Mouse (Mus musculus): ENCODE results near the gene Tsnaxip1. TPM values are rescaled to one million over a fixed set of nuclear protein-coding genes. Genes with fewer than 3 reads are reported as not detected.

Gene Tsnaxip1
- polyA plus RNA-seq, 1 experiment: 0.10 TPM

DNA sequence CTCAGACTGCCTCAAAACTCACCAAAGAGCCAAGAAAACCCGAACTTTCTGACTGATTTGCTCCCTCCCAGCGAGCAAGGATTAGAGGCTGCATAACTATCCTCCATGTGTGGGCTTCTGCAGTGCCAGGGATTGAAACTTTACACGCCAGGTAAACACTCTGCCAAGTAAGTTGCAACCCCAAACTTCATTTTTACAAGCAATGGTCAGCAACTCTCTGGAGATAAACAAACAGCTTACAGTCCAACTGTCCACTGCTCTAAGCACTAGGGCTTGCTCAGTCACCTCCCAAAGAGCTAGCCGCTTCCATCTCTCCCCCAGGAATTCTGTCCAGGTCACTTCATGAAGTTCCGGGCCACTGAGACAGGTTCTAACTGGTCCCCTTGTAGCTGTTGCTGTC is 29.1 kb upstream of the Tsnaxip1 start:
- Histone ChIP-seq H3K79me2 (ENCODE audit: control insufficient read depth, insufficient read depth) (peaks cover 25% of the 10 kb centered on the region), H3K27me3 (ENCODE audit: control insufficient read depth, insufficient read depth, insufficient read length) (no peaks in the 10 kb centered on the region), H3K36me3 (ENCODE audit: control insufficient read depth, insufficient read depth) (no peaks in the 10 kb centered on the region), H3ac (ENCODE audit: control insufficient read depth, insufficient read length) (no peak overlapping the region), H3K4me2 (ENCODE audit: low read depth) (no peak overlapping the region), H3K4me3 (no peak overlapping the region)
- no peak for TF ChIP-seq MYOG (IDR thresholded peaks at IDR 0.05; ENCODE audit: control insufficient read depth in 1 of 3, insufficient read depth in 1 of 3, insufficient read length in 2 of 3, low read depth in 2 of 3)
- TF ChIP-seq MAX (IDR thresholded peaks at IDR 0.05; ENCODE audit: low read depth): no peak
- TF ChIP-seq POLR2AphosphoS2 (IDR thresholded peaks at IDR 0.05; ENCODE audit: insufficient read length, low read depth): no peak
- no peak for TF ChIP-seq TCF3 (IDR thresholded peaks at IDR 0.05; ENCODE audit: insufficient read length, low read depth)
- no peak for TF ChIP-seq CEBPB (IDR thresholded peaks at IDR 0.05; ENCODE audit: insufficient read depth, poor library complexity, severe bottlenecking)
- TF ChIP-seq TCF12 (IDR thresholded peaks at IDR 0.05; ENCODE audit: insufficient read depth, poor library complexity, severe bottlenecking): no peak
- TF ChIP-seq REST (IDR thresholded peaks at IDR 0.05; ENCODE audit: insufficient read depth, insufficient read length): no peak
- no peak for TF ChIP-seq USF1 (IDR thresholded peaks at IDR 0.05; ENCODE audit: low read depth)
- TF ChIP-seq POLR2A (IDR thresholded peaks at IDR 0.05; ENCODE audit: insufficient read length, low read depth): no peak
- no peak for TF ChIP-seq SRF (IDR thresholded peaks at IDR 0.05; ENCODE audit: control insufficient read depth, insufficient read length, low read depth)
- no peak for TF ChIP-seq E2F4 (IDR thresholded peaks at IDR 0.05; ENCODE audit: insufficient read depth)
- no peak for TF ChIP-seq MYOD1 (IDR thresholded peaks at IDR 0.05; ENCODE audit: control insufficient read depth in 1 of 3, insufficient read length in 2 of 3, low read depth in 2 of 3)

DNA sequence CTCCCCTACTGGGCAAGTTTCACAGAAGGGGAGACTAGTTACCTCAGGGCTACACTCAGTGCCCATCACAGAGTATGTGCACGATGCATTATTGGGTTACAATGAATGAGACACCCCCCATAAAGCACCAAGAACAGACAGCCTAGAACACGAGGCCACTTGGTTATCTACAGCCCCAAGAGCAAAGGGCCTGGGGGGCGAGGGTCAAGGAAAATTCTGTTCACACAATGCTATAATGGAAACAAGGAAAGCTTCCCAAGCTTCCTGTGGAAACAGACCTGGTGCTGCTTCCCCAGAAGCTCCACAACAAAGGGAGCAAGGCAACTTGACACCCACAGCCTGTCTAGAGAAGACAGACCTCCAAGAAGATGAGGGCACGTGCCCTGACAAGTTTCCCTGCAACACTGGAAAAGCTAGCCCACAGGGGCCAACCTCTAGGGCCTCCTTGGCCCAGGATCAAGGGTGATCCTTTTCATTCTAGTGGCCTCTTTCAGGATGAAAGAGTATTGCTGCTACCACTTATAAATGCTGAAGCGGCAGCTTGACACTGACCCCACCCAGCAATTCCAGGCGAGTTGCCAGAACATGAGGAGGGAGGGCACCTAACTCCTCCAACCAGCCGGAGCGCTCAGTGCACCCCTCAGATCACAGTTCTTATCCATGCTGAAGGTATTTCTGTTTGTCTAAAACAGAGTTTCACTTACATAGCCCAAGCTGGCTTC is 28.3 kb upstream of the Tsnaxip1 start:
- peaks cover 27% of the 10 kb centered on the region for H3K79me2 ChIP-seq (ENCODE audit: control insufficient read depth, insufficient read depth)
- no peak overlapping the region for H3K4me3 ChIP-seq
- H3K36me3 ChIP-seq (ENCODE audit: control insufficient read depth, insufficient read depth): no peaks in the 10 kb centered on the region
- TF ChIP-seq REST (IDR thresholded peaks at IDR 0.05; ENCODE audit: insufficient read depth, insufficient read length): no peak
- no peaks in the 10 kb centered on the region for H3K27me3 ChIP-seq (ENCODE audit: control insufficient read depth, insufficient read depth, insufficient read length)
- H3K4me2 ChIP-seq (ENCODE audit: low read depth): peak overlapping the region; percentile 50
- no peak overlapping the region for H3ac ChIP-seq (ENCODE audit: control insufficient read depth, insufficient read length)

DNA sequence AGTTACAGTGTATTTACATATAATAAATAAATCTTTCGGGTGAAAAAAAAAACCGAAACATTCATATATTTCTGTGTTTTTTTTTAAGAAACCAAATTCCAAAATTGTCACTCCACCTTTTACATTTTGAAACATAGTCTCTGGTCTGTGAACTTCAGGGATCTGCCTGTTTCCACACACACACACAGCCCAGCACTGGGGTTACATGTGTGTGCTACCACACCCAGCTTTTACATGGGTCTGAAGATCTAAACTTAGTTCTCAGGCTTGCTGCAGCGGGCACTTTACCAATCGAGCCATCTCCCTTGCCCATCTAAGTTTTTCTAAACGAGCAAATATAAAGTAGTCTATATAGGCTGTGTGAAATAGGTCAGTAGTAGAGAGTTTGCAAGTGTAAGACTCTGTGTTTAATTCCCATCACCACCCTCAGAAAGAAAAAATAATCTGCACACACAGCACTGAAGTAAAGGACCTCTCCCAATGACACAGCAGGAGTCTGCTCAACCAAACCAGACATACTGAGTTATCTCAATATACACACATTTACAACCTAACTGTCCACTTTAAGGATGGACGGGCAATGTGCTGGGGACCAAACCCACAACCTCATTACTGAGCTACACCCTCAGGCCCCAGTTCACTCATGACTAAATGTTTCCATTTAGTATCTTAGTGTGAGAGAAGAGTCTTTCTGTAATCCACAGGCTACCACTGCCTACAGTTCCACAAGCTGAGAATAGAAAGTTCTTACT is 26.2 kb upstream of the Tsnaxip1 start:
- H3K36me3 ChIP-seq (ENCODE audit: control insufficient read depth, insufficient read depth): peaks cover 6% of the 10 kb centered on the region
- no peak for TF ChIP-seq USF1 (IDR thresholded peaks at IDR 0.05; ENCODE audit: low read depth)
- no peak for TF ChIP-seq MAX (IDR thresholded peaks at IDR 0.05; ENCODE audit: low read depth)
- TF ChIP-seq TCF12 (IDR thresholded peaks at IDR 0.05; ENCODE audit: insufficient read depth, poor library complexity, severe bottlenecking): no peak
- no peak for TF ChIP-seq E2F4 (IDR thresholded peaks at IDR 0.05; ENCODE audit: insufficient read depth)
- no peak for TF ChIP-seq TCF3 (IDR thresholded peaks at IDR 0.05; ENCODE audit: insufficient read length, low read depth)
- no peak for TF ChIP-seq POLR2A (IDR thresholded peaks at IDR 0.05; ENCODE audit: insufficient read length, low read depth)
- no peak for TF ChIP-seq SRF (IDR thresholded peaks at IDR 0.05; ENCODE audit: control insufficient read depth, insufficient read length, low read depth)
- no peak for TF ChIP-seq CEBPB (IDR thresholded peaks at IDR 0.05; ENCODE audit: insufficient read depth, poor library complexity, severe bottlenecking)
- no peak for TF ChIP-seq REST (IDR thresholded peaks at IDR 0.05; ENCODE audit: insufficient read depth, insufficient read length)
- TF ChIP-seq POLR2AphosphoS2 (IDR thresholded peaks at IDR 0.05; ENCODE audit: insufficient read length, low read depth): no peak
- peak overlapping the region; percentile 12 for H3K4me2 ChIP-seq (ENCODE audit: low read depth)
- H3K4me3 ChIP-seq: no peak overlapping the region
- H3ac ChIP-seq (ENCODE audit: control insufficient read depth, insufficient read length): no peak overlapping the region
- H3K27me3 ChIP-seq (ENCODE audit: control insufficient read depth, insufficient read depth, insufficient read length): no peaks in the 10 kb centered on the region
- peaks cover 27% of the 10 kb centered on the region for H3K79me2 ChIP-seq (ENCODE audit: control insufficient read depth, insufficient read depth)

DNA sequence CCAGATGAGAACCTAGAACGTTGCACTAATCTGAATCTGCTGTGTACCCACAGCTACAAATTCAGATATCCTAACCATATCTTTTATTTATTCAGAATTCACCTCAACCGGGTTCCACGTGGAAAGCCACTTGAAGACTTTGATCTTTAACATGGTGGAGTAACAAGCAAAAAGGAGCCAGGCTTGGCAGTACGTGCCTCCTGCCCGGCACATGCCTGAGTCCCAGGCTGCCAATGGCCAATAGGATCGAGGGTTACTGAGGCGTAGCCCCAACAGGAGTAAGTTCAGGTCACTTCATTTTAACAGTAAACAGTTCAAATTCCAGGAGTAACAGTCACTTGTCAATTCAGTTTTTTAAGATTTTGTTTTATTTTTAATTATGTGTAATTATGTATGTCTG is 22.7 kb upstream of the Tsnaxip1 start:
- H3K27me3 ChIP-seq (ENCODE audit: control insufficient read depth, insufficient read depth, insufficient read length): no peaks in the 10 kb centered on the region
- H3K79me2 ChIP-seq (ENCODE audit: control insufficient read depth, insufficient read depth): peaks cover 31% of the 10 kb centered on the region
- TF ChIP-seq SRF (IDR thresholded peaks at IDR 0.05; ENCODE audit: control insufficient read depth, insufficient read length, low read depth) (no peak), MYOD1 (IDR thresholded peaks at IDR 0.05; ENCODE audit: control insufficient read depth in 1 of 3, insufficient read length in 2 of 3, low read depth in 2 of 3) (no peak), REST (IDR thresholded peaks at IDR 0.05; ENCODE audit: insufficient read depth, insufficient read length) (no peak), E2F4 (IDR thresholded peaks at IDR 0.05; ENCODE audit: insufficient read depth) (no peak), MAX (IDR thresholded peaks at IDR 0.05; ENCODE audit: low read depth) (no peak), USF1 (IDR thresholded peaks at IDR 0.05; ENCODE audit: low read depth) (no peak), POLR2AphosphoS2 (IDR thresholded peaks at IDR 0.05; ENCODE audit: insufficient read length, low read depth) (no peak), TCF12 (IDR thresholded peaks at IDR 0.05; ENCODE audit: insufficient read depth, poor library complexity, severe bottlenecking) (no peak), CEBPB (IDR thresholded peaks at IDR 0.05; ENCODE audit: insufficient read depth, poor library complexity, severe bottlenecking) (no peak), MYOG (IDR thresholded peaks at IDR 0.05; ENCODE audit: control insufficient read depth in 1 of 3, insufficient read depth in 1 of 3, insufficient read length in 2 of 3, low read depth in 2 of 3) (no peak), TCF3 (IDR thresholded peaks at IDR 0.05; ENCODE audit: insufficient read length, low read depth) (no peak), POLR2A (IDR thresholded peaks at IDR 0.05; ENCODE audit: insufficient read length, low read depth) (no peak)
- H3K4me3 ChIP-seq: no peak overlapping the region
- no peak overlapping the region for H3ac ChIP-seq (ENCODE audit: control insufficient read depth, insufficient read length)
- H3K4me2 ChIP-seq (ENCODE audit: low read depth): no peak overlapping the region
- H3K36me3 ChIP-seq (ENCODE audit: control insufficient read depth, insufficient read depth): peaks cover 6% of the 10 kb centered on the region

All from myocyte (in vitro differentiated cells).